Mouse (Mus musculus) limb, embryonic 10.5 days (tissue): ENCODE data around the gene Zfp143. TPM values are rescaled to one million over a fixed set of nuclear protein-coding genes. Genes with fewer than 3 reads are reported as not detected.
"Not testable (repeated sequence)": the region's sequence is repeated elsewhere in the genome, so short reads cannot be mapped to it uniquely, and the experiment has no call there.

ENCODE experiments used
- DNase-seq: peaks from one replicate; pipeline ENCODE4 v3.0.0-alpha.2; 2017; ENCODE audit warnings: low spot score
- H3K27ac ChIP-seq: fragments of 300-500 bp; sonication (generic); 2 replicates; pipeline ENCODE4 v1.5.1; 2016; ENCODE audit warnings: mild to moderate bottlenecking
- H3K27me3 ChIP-seq: fragments of 300-500 bp; sonication (generic); 2 replicates; pipeline ENCODE4 v1.6.1; 2016; ENCODE audit warnings: low read depth, mild to moderate bottlenecking; ENCODE audit not compliant: poor library complexity, severe bottlenecking
- H3K36me3 ChIP-seq: fragments of 300-500 bp; sonication (generic); 2 replicates; pipeline ENCODE4 v1.6.1; 2016; ENCODE audit warnings: mild to moderate bottlenecking, moderate library complexity
- H3K4me1 ChIP-seq: fragments of 300-500 bp; sonication (generic); 2 replicates; pipeline ENCODE4 v1.6.1; 2016
- H3K4me3 ChIP-seq: fragments of 300-500 bp; sonication (generic); 2 replicates; pipeline ENCODE4 v1.5.1; 2016; ENCODE audit warnings: mild to moderate bottlenecking, moderate library complexity
- H3K9me3 ChIP-seq: fragments of 300-500 bp; sonication (generic); replicated peaks from 2 replicates; pipeline ENCODE4 v1.6.1; 2016; ENCODE audit warnings: mild to moderate bottlenecking
- WGBS: fragments of 180-500 bp; shearing (Covaris S2); methylation state at CpG from one replicate; pipeline ENCODE4 v1.1.7; 2016; 5-methylcytosine and 5-hydroxymethylcytosine counted together
- polyA plus RNA-seq: library from polyadenylated mRNA; unstranded; fragments of >200 nt; fragmentation: Nextera tagmentation; extraction: Ambion mirVana; gene quantifications from 2 replicates; pipeline ENCODE4 v1.2.1, GENCODE M21; 2016

The Zfp143 gene
- polyA plus RNA-seq, 1 experiment from 2014 or later, result 27.5 TPM

DNA sequence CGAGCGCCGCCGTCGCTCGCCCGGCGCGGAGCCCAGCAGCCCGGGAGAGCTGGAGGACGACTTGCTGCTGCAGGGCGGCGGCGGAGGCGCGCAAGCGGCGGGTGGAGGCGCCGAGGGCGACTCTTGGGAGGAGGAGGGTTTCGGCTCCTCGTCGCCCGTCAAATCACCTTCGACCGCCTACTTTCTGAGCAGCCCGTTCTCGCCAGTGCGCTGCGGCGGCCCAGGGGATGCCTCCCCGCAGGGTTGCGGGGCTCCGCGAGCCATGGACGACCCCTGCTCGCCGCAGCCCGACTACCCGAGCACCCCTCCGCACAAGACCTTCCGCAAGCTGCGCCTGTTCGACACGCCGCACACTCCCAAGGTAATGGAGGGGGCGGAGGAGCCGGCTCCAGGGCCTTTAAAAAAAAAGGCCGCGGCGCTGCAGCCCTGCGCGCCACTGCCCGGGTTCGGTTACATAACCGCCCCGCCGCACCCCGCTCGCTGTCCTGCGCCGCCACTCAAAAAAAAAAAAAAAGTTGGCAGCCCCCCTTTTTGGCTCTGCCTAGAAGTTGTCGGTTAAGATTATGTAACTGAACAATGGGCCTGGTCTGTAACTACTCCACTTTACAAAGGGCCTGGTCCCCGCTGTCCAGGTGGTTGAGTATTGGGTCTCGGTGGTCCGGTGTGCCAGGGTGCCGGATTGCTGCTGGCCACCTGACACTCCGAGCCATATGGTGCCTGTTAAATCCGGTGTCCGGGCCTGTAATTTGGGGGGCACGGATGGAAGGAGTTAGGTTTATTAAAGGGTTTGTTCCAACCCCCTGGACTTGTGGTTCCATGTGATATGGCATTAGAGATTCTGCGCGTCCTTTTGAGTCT is 61.8 kb downstream of the Zfp143 start:
- DNase-seq, result peak; percentile 56
- peak overlapping the region; percentile 97 for H3K27ac ChIP-seq
- under 1% methylated on average over 74 of the region's 74 CpGs for WGBS
- H3K4me1 ChIP-seq, result peaks cover 20% of the 10 kb centered on the region
- H3K9me3 ChIP-seq, result no peaks in the 10 kb centered on the region
- H3K36me3 ChIP-seq, result peaks cover 32% of the 10 kb centered on the region
- H3K4me3 ChIP-seq, result peak overlapping the region; percentile 96
- H3K27me3 ChIP-seq, result no peaks in the 10 kb centered on the region

DNA sequence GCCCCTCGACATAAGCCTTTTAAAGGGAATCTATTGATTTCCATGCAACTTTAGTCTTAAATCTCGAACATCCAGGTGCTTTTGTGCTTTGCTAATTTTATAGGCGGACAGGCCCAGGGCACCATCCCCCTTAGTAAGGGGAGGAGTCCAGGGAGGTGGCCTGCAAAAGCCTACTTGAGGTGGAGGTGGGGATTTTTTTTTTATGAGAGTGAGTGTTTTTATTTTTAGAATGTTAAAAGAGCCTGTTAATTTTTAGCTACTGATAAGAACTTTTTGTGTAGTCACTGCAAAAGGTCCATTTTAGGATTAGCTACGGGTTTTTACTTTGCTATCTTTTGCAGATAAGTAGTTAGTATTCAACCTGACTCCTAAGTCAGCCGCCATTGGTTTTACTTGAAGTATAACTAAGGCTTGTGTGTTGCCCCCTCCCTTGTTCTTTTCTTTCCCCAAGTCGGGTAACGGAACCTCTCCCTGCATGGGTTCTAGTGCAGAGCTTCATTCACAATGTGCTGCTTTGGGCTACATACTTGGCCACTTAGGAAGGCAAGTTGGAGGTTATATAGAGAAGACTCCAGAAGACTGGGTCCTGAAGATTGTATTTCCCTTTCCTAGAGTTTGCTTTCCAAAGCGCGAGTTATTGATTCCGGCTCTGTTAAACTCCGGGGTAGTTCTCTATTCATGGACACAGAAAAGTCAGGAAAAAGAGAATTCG is 63.0 kb downstream of the Zfp143 start:
- Histone ChIP-seq H3K27ac (no peak overlapping the region), H3K4me1 (peaks cover 20% of the 10 kb centered on the region), H3K9me3 (no peaks in the 10 kb centered on the region), H3K4me3 (peak overlapping the region; percentile 96), H3K36me3 (peaks cover 44% of the 10 kb centered on the region), H3K27me3 (no peaks in the 10 kb centered on the region)
- no peak for DNase-seq
- 66% methylated on average over 12 of the region's 12 CpGs for WGBS

DNA sequence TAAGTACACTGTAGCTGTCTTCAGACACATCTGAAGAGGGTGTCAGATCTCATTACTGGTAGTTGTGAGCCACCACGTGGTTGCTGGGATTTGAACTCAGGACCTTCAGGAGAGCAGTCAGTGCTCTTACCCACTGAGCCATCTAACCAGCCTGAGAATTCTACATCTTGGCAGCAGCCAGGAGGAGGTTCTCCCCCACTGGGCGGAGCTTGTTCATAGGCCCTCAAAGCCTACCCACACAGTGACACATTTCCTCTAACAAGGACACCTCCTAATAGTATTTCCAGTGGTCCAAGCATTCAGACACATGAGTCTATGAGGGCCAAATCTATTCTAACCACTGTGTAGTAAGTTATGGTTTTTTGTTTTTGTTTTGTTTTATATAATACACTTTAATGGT is 67.5 kb downstream of the Zfp143 start:
- Histone ChIP-seq H3K36me3 (peaks cover 90% of the 10 kb centered on the region), H3K4me3 (no peak overlapping the region), H3K27me3 (no peaks in the 10 kb centered on the region), H3K4me1 (peaks cover 14% of the 10 kb centered on the region), H3K27ac (no peak overlapping the region), H3K9me3 (no peaks in the 10 kb centered on the region)
- 74% methylated on average over 2 of the region's 2 CpGs for WGBS
- no peak for DNase-seq

DNA sequence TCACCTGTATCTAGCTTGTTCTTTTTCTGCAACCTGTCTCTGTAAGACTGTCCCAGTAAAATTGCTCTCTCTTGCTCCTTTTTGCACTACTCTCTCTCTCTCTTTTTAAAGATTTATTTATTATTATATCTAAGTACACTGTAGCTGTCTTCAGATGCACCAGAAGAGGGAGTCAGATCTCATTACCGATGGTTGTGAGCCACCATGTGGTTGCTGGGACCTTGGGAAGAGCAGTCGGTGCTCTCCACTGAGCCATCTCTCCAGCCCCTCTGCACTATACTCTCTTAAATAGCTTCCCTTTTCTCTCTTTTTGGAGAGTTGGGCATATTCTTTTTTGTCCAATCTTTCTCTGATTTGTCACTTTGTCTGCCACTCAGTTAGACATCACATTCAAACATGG is 71.3 kb downstream of the Zfp143 start:
- not testable (repeated sequence) for H3K4me3 ChIP-seq, H3K9me3 ChIP-seq, H3K27ac ChIP-seq, DNase-seq, H3K27me3 ChIP-seq, H3K4me1 ChIP-seq
- H3K36me3 ChIP-seq, result peaks cover 100% of the 10 kb centered on the region
- WGBS, result 84% methylated on average over 2 of the region's 2 CpGs

DNA sequence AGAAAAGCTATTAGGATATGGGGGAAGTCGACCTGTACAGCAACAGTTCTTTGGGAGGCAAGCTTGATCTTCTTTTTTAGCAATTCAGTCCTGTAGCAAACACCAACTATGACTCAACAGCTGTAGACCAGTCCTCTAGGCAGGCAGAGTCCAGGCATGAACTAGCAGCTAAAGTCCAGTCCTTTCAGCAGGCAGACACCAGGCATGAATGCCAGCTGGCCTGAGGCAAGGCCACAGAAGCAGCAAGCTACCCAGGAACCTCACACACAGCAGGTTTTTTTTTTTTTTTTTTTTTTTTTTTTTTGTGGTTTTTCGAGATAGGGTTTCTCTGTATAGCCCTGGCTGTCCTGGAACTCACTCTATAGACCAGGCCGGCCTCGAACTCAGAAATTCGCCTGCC is 73.0 kb downstream of the Zfp143 start:
- Histone ChIP-seq H3K36me3 (peaks cover 100% of the 10 kb centered on the region), H3K9me3 (no peaks in the 10 kb centered on the region), H3K27ac (no peak overlapping the region), H3K4me1 (no peaks in the 10 kb centered on the region), H3K4me3 (no peak overlapping the region), H3K27me3 (no peaks in the 10 kb centered on the region)
- 92% methylated on average over 5 of the region's 5 CpGs for WGBS
- DNase-seq, result no peak

DNA sequence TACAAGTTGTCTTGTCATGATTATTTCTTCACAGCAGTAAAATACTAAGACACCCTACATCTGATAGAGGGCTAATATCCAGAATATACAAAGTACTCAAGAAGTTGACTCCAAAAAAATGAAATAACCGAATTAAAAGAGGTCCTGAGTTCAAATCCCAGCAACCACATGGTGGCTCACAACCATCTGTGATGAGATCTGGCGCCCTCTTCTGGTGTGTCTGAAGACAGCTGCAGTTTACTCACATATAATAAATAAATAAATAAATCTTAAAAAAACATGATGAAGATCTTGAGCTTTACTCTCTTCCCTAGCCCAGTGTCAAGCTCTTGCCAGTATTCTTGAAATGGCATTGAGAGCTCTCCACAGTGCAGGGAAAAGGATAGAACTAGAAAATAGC is 77.5 kb downstream of the Zfp143 start:
- Histone ChIP-seq H3K36me3 (peaks cover 100% of the 10 kb centered on the region), H3K4me3 (no peak overlapping the region), H3K9me3 (no peaks in the 10 kb centered on the region), H3K4me1 (no peaks in the 10 kb centered on the region), H3K27ac (no peak overlapping the region), H3K27me3 (no peaks in the 10 kb centered on the region)
- DNase-seq, result no peak
- 87% methylated on average over 2 of the region's 2 CpGs for WGBS

DNA sequence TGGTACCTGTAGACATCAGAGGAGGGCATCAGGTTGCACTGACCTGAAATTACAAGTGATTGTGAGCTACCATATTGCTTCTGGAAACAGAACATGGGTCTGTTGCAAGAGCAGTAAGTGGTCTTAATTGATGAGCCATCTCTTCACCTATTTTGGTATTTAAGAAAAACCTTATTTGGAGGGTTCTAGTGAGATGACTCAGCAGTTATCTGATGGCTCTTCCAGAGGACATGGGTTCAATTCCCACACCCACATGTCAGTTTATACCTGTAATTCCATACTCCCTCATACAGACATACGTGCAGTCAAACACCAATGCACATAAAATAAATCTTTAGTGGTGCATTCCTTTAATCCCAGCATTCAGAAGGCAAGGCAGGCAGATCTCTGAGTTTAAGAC is 82.8 kb downstream of the Zfp143 start:
- H3K4me1 ChIP-seq, result no peaks in the 10 kb centered on the region
- H3K9me3 ChIP-seq, result no peaks in the 10 kb centered on the region
- no peaks in the 10 kb centered on the region for H3K27me3 ChIP-seq
- H3K36me3 ChIP-seq, result peaks cover 70% of the 10 kb centered on the region
- H3K4me3 ChIP-seq, result no peak overlapping the region
- no peak for DNase-seq
- WGBS, result 93% methylated on average over 1 of the region's 1 CpGs
- H3K27ac ChIP-seq, result no peak overlapping the region

Other genes starting within 250 kb of the Zfp143 start
- gene Scube2, start 195.5 kb upstream of the Zfp143 start, polyA plus RNA-seq, result 0.21 and 0.25 TPM in 2 replicates
- gene Dennd5a, start 100.7 kb upstream of the Zfp143 start, polyA plus RNA-seq, result 27.6 and 30.0 TPM in 2 replicates
- gene Tmem41b, start 74.3 kb upstream of the Zfp143 start, polyA plus RNA-seq, result 68.4 and 73.9 TPM in 2 replicates
- 49.2 and 51.6 TPM in 2 replicates for gene Ipo7, start 42.9 kb upstream of the Zfp143 start, polyA plus RNA-seq
- 33.0 and 34.8 TPM in 2 replicates for gene Wee1, start 60.8 kb downstream of the Zfp143 start, polyA plus RNA-seq
- 32.8 and 34.8 TPM in 2 replicates for gene Swap70, start 160.5 kb downstream of the Zfp143 start, polyA plus RNA-seq